Mouse (Mus musculus): ENCODE data around the gene Macrod2. TPM values are rescaled to one million over a fixed set of nuclear protein-coding genes. Genes with fewer than 3 reads are reported as not detected.
"Not testable (repeated sequence)": the region's sequence is repeated elsewhere in the genome, so short reads cannot be mapped to it uniquely, and the experiment has no call there.

Macrod2 gene
- polyA plus RNA-seq, 1 experiment from 2014 or later, result 31.0 TPM

DNA sequence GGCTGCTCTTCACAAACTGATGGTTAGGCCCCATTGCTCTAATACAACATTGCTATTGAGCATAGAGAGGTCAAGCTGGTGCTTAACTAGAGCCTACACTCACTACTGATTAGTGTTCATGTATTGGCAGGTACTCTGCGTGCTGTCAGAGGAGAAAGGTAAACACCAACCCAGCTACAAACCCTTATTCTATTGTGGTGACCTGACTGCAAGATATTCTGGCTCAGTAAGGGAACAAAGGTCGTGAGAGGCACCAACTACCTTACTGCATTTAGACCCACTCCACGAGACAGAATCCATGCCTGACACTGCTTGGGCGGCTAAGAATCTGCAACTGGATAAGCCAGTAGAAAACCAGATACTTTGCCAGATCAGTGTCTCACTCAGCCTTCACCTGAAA is 320.7 kb downstream of the Macrod2 start:
- no peaks in the 10 kb centered on the region for H3K4me1 ChIP-seq
- H3K36me3 ChIP-seq, result no peaks in the 10 kb centered on the region
- no peak overlapping the region for H3K4me2 ChIP-seq
- H3K9ac ChIP-seq, result no peak overlapping the region
- H3K27me3 ChIP-seq, result no peaks in the 10 kb centered on the region
- ATAC-seq (ENCODE audit: insufficient number of reproducible peaks, low FRiP score, low TSS enrichment, low read depth), result no peak
- H3K9me3 ChIP-seq, result no peaks in the 10 kb centered on the region
- H3K27ac ChIP-seq, result no peak overlapping the region
- H3K4me3 ChIP-seq, result no peak overlapping the region
- WGBS, result 82% methylated on average over 4 of the region's 4 CpGs

DNA sequence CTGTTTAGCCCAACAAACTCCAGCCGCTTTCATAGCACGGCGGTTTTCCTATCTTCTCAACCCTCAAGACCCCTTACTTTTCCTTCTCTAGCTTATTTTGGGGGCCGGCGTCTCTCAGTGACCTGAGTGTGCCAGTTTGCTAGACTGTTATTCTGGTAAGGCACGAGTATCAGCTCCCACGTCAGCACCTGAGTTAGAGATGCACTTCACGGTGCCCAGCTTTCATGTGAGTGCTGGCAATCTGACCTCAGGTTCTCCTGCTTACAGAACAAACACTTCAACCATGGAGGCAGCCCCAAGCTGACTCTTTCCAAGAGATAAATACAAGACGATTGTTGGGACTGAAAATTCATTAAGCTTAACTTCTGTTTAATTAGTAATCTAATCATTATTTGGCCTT is 322.3 kb downstream of the Macrod2 start:
- no peak overlapping the region for H3K4me2 ChIP-seq
- WGBS, result 87% methylated on average over 9 of the region's 9 CpGs

DNA sequence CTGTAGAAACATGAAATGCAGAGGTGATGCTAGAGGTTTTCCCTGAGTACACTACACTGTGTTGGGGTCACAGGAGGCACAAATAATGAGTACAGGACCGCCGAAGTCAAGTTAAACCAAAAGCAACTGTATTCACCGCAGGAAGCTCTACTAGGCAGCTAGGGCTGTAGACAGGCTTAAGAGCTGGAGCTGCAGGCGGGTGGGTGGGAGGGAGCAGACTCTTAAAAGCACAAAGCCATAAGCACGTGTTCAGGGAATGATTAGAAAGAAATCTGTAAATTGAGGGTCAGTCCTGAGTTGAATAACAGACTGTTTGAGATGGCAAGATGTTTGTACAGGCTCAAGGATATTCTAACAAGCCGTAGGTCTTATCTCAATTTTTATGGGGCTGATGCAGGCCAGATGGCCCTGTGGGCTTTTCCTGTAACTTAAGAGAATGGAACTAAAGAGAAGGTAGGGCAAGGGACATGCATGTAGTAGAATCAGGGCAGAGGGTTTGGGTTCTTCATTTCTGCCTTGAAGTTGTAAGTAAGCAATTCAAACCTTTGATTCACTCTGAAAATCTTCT is 337.6 kb downstream of the Macrod2 start:
- no peak overlapping the region for H3K4me3 ChIP-seq
- no peaks in the 10 kb centered on the region for H3K4me1 ChIP-seq
- H3K27me3 ChIP-seq, result no peaks in the 10 kb centered on the region
- no peaks in the 10 kb centered on the region for H3K9me3 ChIP-seq
- no peak for ATAC-seq (ENCODE audit: insufficient number of reproducible peaks, low FRiP score, low TSS enrichment, low read depth)
- 33% methylated on average over 6 of the region's 6 CpGs for WGBS
- no peak overlapping the region for H3K4me2 ChIP-seq
- no peak overlapping the region for H3K9ac ChIP-seq
- no peak overlapping the region for H3K27ac ChIP-seq
- H3K36me3 ChIP-seq, result no peaks in the 10 kb centered on the region

More for the DNA sequence above, 322.3 kb downstream of the Macrod2 start:
- ATAC-seq (ENCODE audit: insufficient number of reproducible peaks, low FRiP score, low TSS enrichment, low read depth), result no peak
- Histone ChIP-seq H3K27ac (no peak overlapping the region), H3K4me1 (no peaks in the 10 kb centered on the region), H3K27me3 (no peaks in the 10 kb centered on the region), H3K36me3 (no peaks in the 10 kb centered on the region), H3K4me3 (no peak overlapping the region), H3K9me3 (no peaks in the 10 kb centered on the region), H3K9ac (no peak overlapping the region)

DNA sequence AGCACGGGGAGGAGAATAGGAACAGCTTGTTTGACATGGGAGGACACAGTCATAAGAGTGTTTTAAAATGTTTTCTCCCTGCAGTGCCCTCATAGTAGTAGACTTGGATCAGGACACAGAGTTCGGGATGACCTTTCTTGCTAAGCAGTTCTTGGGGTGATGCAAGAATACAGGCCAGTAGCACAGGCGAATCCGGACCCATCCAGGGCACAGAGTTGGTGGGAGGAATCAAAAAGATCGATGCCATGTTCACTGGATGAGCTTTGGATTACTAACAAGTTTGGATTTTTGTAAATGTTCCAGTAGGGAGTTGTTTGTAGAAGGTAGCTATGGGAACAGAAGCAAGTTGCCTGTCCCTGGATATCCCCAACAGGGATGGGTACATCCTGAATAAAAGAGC is 345.4 kb downstream of the Macrod2 start:
- 89% methylated on average over 5 of the region's 5 CpGs for WGBS
- Histone ChIP-seq H3K27me3 (no peaks in the 10 kb centered on the region), H3K4me3 (no peak overlapping the region), H3K9me3 (no peaks in the 10 kb centered on the region), H3K27ac (no peak overlapping the region), H3K9ac (no peak overlapping the region), H3K4me1 (no peaks in the 10 kb centered on the region), H3K36me3 (no peaks in the 10 kb centered on the region), H3K4me2 (no peak overlapping the region)
- ATAC-seq (ENCODE audit: insufficient number of reproducible peaks, low FRiP score, low TSS enrichment, low read depth), result no peak

DNA sequence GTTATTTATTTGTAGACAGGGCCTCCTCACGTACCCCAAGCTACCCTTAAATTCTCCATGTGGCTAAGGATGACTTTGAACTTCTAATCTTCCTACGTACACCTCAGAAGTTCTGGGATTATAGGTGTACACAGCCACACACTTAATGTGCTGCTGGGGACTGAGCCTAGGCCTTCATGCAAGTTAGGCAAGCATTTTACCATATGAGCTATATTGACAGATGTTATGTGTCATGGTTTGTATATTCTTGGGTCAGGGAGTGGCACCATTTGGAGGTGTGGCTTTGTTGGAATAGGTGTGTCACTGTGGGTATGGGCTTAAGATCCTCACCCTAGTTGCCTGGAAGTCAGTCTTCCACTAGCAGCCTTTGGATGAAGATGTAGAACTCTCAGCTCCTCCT is 347.8 kb downstream of the Macrod2 start:
- not testable (repeated sequence) for H3K27ac ChIP-seq; H3K36me3 ChIP-seq; ATAC-seq (ENCODE audit: insufficient number of reproducible peaks, low FRiP score, low TSS enrichment, low read depth); H3K27me3 ChIP-seq; H3K4me1 ChIP-seq; H3K4me3 ChIP-seq; H3K9me3 ChIP-seq; H3K9ac ChIP-seq; H3K4me2 ChIP-seq
- 43% methylated on average over 2 of the region's 2 CpGs for WGBS

DNA sequence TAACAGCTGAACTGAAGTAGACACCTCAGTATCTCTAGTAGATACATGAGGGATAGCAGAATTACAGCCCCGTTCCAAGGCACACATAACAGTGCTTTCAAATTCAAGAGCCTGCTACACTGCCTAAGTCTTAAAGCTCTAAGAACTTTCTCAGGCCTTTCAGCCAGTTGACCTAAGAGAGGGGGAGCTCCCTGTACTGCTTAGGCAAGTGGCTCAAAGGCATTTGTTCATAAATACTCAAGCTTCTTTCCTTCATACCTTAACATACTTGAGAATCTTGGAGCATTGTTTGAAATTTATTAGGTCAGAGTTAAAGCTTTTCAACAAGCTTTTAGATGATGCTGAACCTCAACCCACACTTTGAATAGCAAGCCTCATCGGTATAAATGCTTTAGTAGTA is 363.8 kb downstream of the Macrod2 start:
- H3K4me3 ChIP-seq, result no peak overlapping the region
- H3K4me1 ChIP-seq, result no peaks in the 10 kb centered on the region
- ATAC-seq (ENCODE audit: insufficient number of reproducible peaks, low FRiP score, low TSS enrichment, low read depth), result no peak
- no peaks in the 10 kb centered on the region for H3K27me3 ChIP-seq
- no peak overlapping the region for H3K27ac ChIP-seq
- H3K9ac ChIP-seq, result no peak overlapping the region
- H3K9me3 ChIP-seq, result no peaks in the 10 kb centered on the region
- H3K4me2 ChIP-seq, result no peak overlapping the region
- 83% methylated on average over 2 of the region's 2 CpGs for WGBS
- no peaks in the 10 kb centered on the region for H3K36me3 ChIP-seq

DNA sequence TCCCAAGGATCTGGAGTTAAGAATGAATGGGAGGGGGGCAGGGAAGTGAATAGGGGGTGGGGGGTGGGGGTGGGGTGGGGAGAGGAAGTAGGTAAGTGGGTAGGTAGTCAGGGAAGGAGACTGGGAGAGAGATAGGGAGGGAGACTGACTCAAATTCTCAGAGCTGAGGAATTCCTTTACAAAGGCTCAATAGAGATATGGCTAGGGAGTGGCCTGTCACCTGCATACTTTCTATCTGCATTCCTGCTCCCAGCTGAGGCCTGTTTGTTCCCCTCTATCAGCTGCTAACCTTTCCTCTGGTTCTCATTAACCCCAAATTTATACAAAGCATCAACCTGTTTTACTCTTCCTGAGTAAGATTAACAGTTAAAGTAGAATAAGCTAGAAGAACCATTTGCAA is 364.6 kb downstream of the Macrod2 start:
- no peak for ATAC-seq (ENCODE audit: insufficient number of reproducible peaks, low FRiP score, low TSS enrichment, low read depth)
- Histone ChIP-seq H3K27me3 (no peaks in the 10 kb centered on the region), H3K27ac (no peak overlapping the region)

DNA sequence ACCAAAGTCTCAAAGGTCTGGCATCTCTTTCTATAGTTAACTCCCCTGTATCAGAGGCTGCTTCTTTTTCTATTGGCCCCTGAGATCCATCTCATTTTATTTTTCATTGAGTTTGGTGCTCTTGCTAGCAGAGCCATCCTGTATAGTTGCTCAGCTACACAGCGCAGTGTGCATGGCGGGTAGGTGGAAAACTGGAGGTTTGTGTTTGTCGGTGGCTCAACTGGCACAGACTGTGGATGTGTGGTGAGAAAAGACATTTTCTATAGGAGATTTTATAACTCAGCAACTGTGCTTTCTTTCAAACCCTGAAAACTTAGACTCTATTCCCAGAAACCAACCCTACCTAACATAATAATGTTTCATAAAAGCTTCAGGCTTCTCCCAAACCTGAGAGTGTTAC is 365.0 kb downstream of the Macrod2 start:
- no peak overlapping the region for H3K4me2 ChIP-seq
- WGBS, result 95% methylated on average over 3 of the region's 3 CpGs
- no peak for ATAC-seq (ENCODE audit: insufficient number of reproducible peaks, low FRiP score, low TSS enrichment, low read depth)
- H3K4me1 ChIP-seq, result no peaks in the 10 kb centered on the region
- no peaks in the 10 kb centered on the region for H3K27me3 ChIP-seq
- H3K9me3 ChIP-seq, result no peaks in the 10 kb centered on the region
- no peak overlapping the region for H3K27ac ChIP-seq
- H3K4me3 ChIP-seq, result no peak overlapping the region
- no peaks in the 10 kb centered on the region for H3K36me3 ChIP-seq
- H3K9ac ChIP-seq, result no peak overlapping the region

More for the DNA sequence above, 364.6 kb downstream of the Macrod2 start:
- no peak overlapping the region for H3K4me2 ChIP-seq
- H3K4me3 ChIP-seq, result no peak overlapping the region
- H3K4me1 ChIP-seq, result no peaks in the 10 kb centered on the region
- H3K9me3 ChIP-seq, result no peaks in the 10 kb centered on the region
- no peak overlapping the region for H3K9ac ChIP-seq
- no peaks in the 10 kb centered on the region for H3K36me3 ChIP-seq

DNA sequence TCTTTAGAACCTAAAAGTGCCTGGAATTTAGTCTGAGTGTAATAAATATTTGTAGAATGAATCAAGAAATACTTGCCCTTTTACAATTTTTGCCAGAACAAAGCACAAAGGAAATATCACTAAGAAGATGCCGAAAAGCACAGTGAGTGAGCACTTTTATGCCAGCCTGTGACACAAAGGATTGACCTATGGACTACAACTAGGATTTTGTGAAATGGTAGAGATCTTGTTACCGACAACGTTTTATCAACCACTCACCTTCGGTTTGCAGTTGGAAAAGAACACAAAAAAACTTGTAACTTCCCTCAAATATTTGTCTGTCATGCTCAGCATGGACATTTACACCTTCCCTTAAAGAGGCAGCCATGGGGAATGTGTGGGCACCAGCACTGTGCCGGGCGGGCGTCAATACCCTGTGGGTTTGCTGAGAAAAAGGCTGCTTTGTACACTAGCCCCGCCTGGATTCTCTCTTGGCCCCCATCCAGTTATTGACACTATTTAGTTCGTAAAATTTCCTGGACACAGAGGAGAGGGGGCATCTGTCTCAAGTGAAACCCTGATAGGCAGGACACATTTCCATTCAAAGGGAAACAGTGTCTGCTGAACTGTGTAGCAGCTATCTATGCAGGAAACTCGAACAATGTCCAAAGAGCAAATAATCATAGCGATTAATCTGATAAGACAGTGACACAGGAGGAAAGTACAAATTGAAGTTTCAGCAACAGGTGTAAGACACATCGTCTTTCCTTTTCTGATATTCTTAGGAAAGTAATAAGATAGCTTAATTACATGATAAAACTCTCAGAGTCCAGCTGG is 368.2 kb downstream of the Macrod2 start:
- no peak overlapping the region for H3K9ac ChIP-seq
- H3K27ac ChIP-seq, result no peak overlapping the region
- no peak overlapping the region for H3K4me2 ChIP-seq
- H3K27me3 ChIP-seq, result no peaks in the 10 kb centered on the region
- H3K4me1 ChIP-seq, result no peaks in the 10 kb centered on the region
- H3K36me3 ChIP-seq, result no peaks in the 10 kb centered on the region
- H3K4me3 ChIP-seq, result no peak overlapping the region
- H3K9me3 ChIP-seq, result no peaks in the 10 kb centered on the region
- 68% methylated on average over 12 of the region's 12 CpGs for WGBS
- ATAC-seq (ENCODE audit: insufficient number of reproducible peaks, low FRiP score, low TSS enrichment, low read depth), result no peak

DNA sequence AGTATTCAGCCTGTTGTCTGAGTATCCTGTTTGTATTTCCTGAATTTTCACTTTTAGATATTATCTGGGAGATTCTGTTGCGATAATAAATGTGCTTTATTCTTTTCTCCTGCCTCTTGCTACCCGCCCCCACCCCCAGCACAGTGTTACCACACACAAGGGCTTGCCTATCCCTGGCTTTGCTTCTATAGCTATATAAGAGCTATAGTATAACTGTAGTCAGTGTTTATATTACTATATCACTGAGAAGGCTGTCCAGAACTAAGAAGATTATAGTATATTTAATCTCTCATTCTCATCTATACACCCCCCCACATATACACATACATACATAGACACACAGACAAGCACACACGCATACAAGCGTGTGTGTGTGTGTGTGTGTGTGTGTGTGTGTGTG is 374.4 kb downstream of the Macrod2 start:
- H3K4me2 ChIP-seq, result no peak overlapping the region
- H3K27ac ChIP-seq, result no peak overlapping the region
- no peak overlapping the region for H3K4me3 ChIP-seq
- no peaks in the 10 kb centered on the region for H3K4me1 ChIP-seq
- H3K9ac ChIP-seq, result no peak overlapping the region
- WGBS, result 76% methylated on average over 4 of the region's 4 CpGs
- H3K9me3 ChIP-seq, result no peaks in the 10 kb centered on the region
- no peaks in the 10 kb centered on the region for H3K36me3 ChIP-seq
- no peak for ATAC-seq (ENCODE audit: insufficient number of reproducible peaks, low FRiP score, low TSS enrichment, low read depth)
- no peaks in the 10 kb centered on the region for H3K27me3 ChIP-seq

DNA sequence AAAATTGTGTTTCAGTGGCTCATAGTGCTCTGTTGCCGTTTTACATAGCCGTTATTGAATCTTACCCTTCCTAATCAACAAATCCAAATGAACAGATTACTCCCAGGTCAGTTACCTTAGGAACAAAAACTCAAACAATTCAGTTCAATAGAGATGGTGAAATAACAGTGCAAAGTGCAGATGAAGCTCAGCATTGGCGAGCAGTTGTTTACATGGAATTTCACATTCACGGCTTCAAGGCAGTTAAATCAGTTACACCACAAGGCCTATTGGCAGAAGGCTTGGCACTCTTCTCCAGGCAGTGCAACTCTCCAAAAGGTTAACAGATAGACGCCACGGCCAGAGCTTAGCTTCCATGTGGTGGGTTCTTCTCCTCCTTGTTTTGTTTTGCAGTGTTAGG is 377.7 kb downstream of the Macrod2 start:
- H3K9ac ChIP-seq, result no peak overlapping the region
- no peaks in the 10 kb centered on the region for H3K9me3 ChIP-seq
- no peaks in the 10 kb centered on the region for H3K27me3 ChIP-seq
- H3K4me1 ChIP-seq, result no peaks in the 10 kb centered on the region
- no peak overlapping the region for H3K4me2 ChIP-seq
- H3K36me3 ChIP-seq, result no peaks in the 10 kb centered on the region
- 92% methylated on average over 6 of the region's 6 CpGs for WGBS
- no peak overlapping the region for H3K27ac ChIP-seq
- H3K4me3 ChIP-seq, result no peak overlapping the region
- no peak for ATAC-seq (ENCODE audit: insufficient number of reproducible peaks, low FRiP score, low TSS enrichment, low read depth)

DNA sequence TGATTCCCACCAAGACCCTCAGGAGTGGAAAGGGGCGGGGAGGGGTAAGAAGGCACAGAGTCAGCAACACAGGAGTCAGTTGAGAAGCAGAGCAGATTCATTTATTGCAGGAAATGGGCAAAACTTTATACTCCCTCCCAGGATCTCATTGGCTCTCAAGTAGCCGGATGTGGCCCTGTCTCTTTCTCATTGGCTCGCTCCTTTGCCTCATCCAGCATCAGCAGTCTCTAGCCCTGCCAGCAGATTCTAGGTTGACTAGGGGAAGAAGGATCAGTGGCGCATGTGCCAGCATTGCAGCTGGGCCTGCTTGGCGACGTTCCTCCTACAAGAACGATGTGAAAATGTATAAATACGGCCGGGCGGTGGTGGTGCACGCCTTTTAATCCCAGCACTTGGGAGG is 378.3 kb downstream of the Macrod2 start:
- WGBS, result 94% methylated on average over 11 of the region's 11 CpGs
- H3K9me3 ChIP-seq, result no peaks in the 10 kb centered on the region
- ATAC-seq (ENCODE audit: insufficient number of reproducible peaks, low FRiP score, low TSS enrichment, low read depth), result no peak
- H3K4me3 ChIP-seq, result no peak overlapping the region
- H3K27ac ChIP-seq, result no peak overlapping the region
- H3K4me1 ChIP-seq, result no peaks in the 10 kb centered on the region
- H3K27me3 ChIP-seq, result no peaks in the 10 kb centered on the region
- H3K9ac ChIP-seq, result no peak overlapping the region
- no peaks in the 10 kb centered on the region for H3K36me3 ChIP-seq
- H3K4me2 ChIP-seq, result no peak overlapping the region
